Comparison of ENCODE assay signal across 21 mouse cellular contexts in genomic region chr10:50650612-50651011, GRCm38 (mm10). TPM values are rescaled to one million over a fixed set of nuclear protein-coding genes. Genes with fewer than 3 reads are reported as not detected.
A peak's percentile ranks its signal among the peaks of the same experiment; 100 is the strongest.
DNase-seq lines count a peak whose midpoint lies in the region; ATAC-seq and TF ChIP-seq lines count a peak whose summit lies in the region.
"Had no signal": no experiment of that assay in that cellular context is flagged by ENCODE, and none has a peak within 500 bp of the region (broad histone marks: within the 10 kb centered on the region; RNA-seq: fewer than 3 reads in every experiment).

No protein-coding gene starts in this region.

- TF ChIP-seq CTCF in thymus, adult 2 months (IDR thresholded peaks at IDR 0.05; ENCODE audit: borderline replicate concordance, control insufficient read depth, extremely low read depth, insufficient read depth, low read length, poor library complexity), result no peak

- H3K4me3 ChIP-seq in thymus, adult 2 months (ENCODE audit: control insufficient read depth, insufficient read depth, low read length), result no peak overlapping the region
- H3K4me3 ChIP-seq in midbrain, embryonic 11.5 days (ENCODE audit: low read depth, low read length), result no peak overlapping the region
- H3K4me3 ChIP-seq: embryonic facial prominence, embryonic 12.5 days; forebrain, embryonic 15.5 days; heart, adult 2 months; heart, embryonic 15.5 days; hindbrain, embryonic 10.5 days had no signal

- no peaks in the 10 kb centered on the region for H3K27me3 ChIP-seq in thymus, adult 2 months (ENCODE audit: control insufficient read depth, insufficient read depth, low read length)
- H3K27me3 ChIP-seq in splenic B cell, adult 2 months (ENCODE audit: control insufficient read depth, insufficient read depth, low read length, poor library complexity, severe bottlenecking), result no peaks in the 10 kb centered on the region
- H3K27me3 ChIP-seq in midbrain, embryonic 11.5 days (ENCODE audit: control insufficient read depth, insufficient read depth, low read length), result no peaks in the 10 kb centered on the region
- H3K27me3 ChIP-seq: embryonic facial prominence, embryonic 12.5 days; forebrain, embryonic 15.5 days; heart, embryonic 15.5 days; Patski had no signal

- no peaks in the 10 kb centered on the region for H3K4me1 ChIP-seq in thymus, adult 2 months (replicated peaks; ENCODE audit: control insufficient read depth, insufficient read depth, low read length)
- H3K4me1 ChIP-seq in midbrain, embryonic 11.5 days (ENCODE audit: control insufficient read depth, insufficient read depth, low read length), result no peaks in the 10 kb centered on the region
- H3K4me1 ChIP-seq: embryonic facial prominence, embryonic 12.5 days; forebrain, embryonic 15.5 days; heart, embryonic 15.5 days; hindbrain, embryonic 10.5 days had no signal

- H3K9ac ChIP-seq in midbrain, embryonic 11.5 days (ENCODE audit: low read length), result no peak overlapping the region
- H3K9ac ChIP-seq: embryonic facial prominence, embryonic 12.5 days; forebrain, embryonic 15.5 days; heart, embryonic 15.5 days; hindbrain, embryonic 14.5 days had no signal

- peaks cover 5% of the 10 kb centered on the region; the same call in 1 of the 2 replicates for H3K36me3 ChIP-seq in thymus, adult 2 months (ENCODE audit: control insufficient read depth, insufficient read depth, low read length)
- H3K36me3 ChIP-seq in splenic B cell, adult 2 months (ENCODE audit: control insufficient read depth, insufficient read depth, low read length, poor library complexity, severe bottlenecking), result 0 out of 2 replicates have a peak, but pooled peaks cover 4% of the 10 kb centered on the region
- no peaks in the 10 kb centered on the region for H3K36me3 ChIP-seq in midbrain, embryonic 11.5 days (ENCODE audit: control insufficient read depth, insufficient read depth, low read length)

- no peak overlapping the region for H3K4me2 ChIP-seq in midbrain, embryonic 11.5 days
- H3K4me2 ChIP-seq: embryonic facial prominence, embryonic 12.5 days; forebrain, embryonic 15.5 days; heart, embryonic 11.5 days; heart, embryonic 15.5 days; hindbrain, embryonic 14.5 days had no signal

- ATAC-seq in midbrain, embryonic 11.5 days (ENCODE audit: low FRiP score), result no peak
- ATAC-seq: forebrain, embryonic 15.5 days; Patski had no signal

- no peak overlapping the region for H3K27ac ChIP-seq in thymus, adult 2 months (ENCODE audit: control insufficient read depth, insufficient read depth, low read length)
- no peak overlapping the region for H3K27ac ChIP-seq in midbrain, embryonic 11.5 days (ENCODE audit: low read depth, low read length)
- H3K27ac ChIP-seq: embryonic facial prominence, embryonic 12.5 days; forebrain, embryonic 15.5 days; heart, adult 2 months; heart, embryonic 15.5 days; hindbrain, embryonic 10.5 days; hindbrain, embryonic 14.5 days had no signal

- peak; percentile 4 for DNase-seq in thymus, adult 2 months
- DNase-seq in thymus, adult 18-20 months, result no peak
- peak; percentile 18 for DNase-seq in T-cell, adult 2 months (ENCODE audit: low spot score)
- DNase-seq in splenic B cell, adult 2 months (ENCODE audit: low read depth, low spot score), result peak; percentile 3
- no peak for DNase-seq in midbrain, embryonic 11.5 days (ENCODE audit: low spot score, missing footprints)
- DNase-seq in Muller cell, postnatal 12 days (ENCODE audit: inconsistent ontology term), result no peak
- no peak for DNase-seq in left cerebral cortex, adult 8-10 months (ENCODE audit: low spot score in 2 of 2)
- DNase-seq: adrenal gland, adult 8-10 months; adrenal gland, postnatal 36 days; cerebellum, adult 2 months; cerebellum, postnatal 10 days; gastrocnemius, postnatal 10 days; heart, adult 2 months; heart, postnatal 14 days had no signal

- no peak for TF ChIP-seq POLR2A in thymus, adult 2 months (IDR thresholded peaks at IDR 0.05; ENCODE audit: control insufficient read depth, extremely low read depth, insufficient read depth, low read length, poor library complexity)

- 74% methylated on average over 8 of the region's 8 CpGs for WGBS in thymus, adult 2 months
- 89% methylated on average over 8 of the region's 8 CpGs for WGBS in midbrain, embryonic 11.5 days

- H3K9me3 ChIP-seq in midbrain, embryonic 11.5 days (ENCODE audit: control insufficient read depth, low read length), result no peaks in the 10 kb centered on the region
- H3K9me3 ChIP-seq: embryonic facial prominence, embryonic 12.5 days; forebrain, embryonic 15.5 days; heart, embryonic 15.5 days; hindbrain, embryonic 10.5 days had no signal

RNA-seq across cellular contexts. Expression of gene Ascc3, which starts 58.1 kb away (rescaled TPM):
- polyA plus RNA-seq in thymus, adult 2 months (2012; rRNA removed), result 26.8 and 28.7 TPM in 2 replicates
- polyA plus RNA-seq in midbrain, embryonic 11.5 days (2014; fragmentation: Nextera tagmentation; extraction: Ambion mirVana), result 17.4 and 20.6 TPM in 2 replicates
- 10 to 100 TPM; 22.7 to 37.7 (median 29.3) TPM for total RNA-seq in left cerebral cortex, adult 8-10 months (2022)

Comparison
In these comparisons a context has a peak if more than half of its experiments do, and no peak if none do; other contexts are left out.
1. DNase-seq: peak in thymus, adult 2 months (single experiment), T-cell, adult 2 months (single experiment) and splenic B cell, adult 2 months (single experiment); none in thymus, adult 18-20 months (0 of 2), midbrain, embryonic 11.5 days (single experiment), Muller cell, postnatal 12 days (single experiment) and left cerebral cortex, adult 8-10 months (0 of 2).